Mouse (Mus musculus) adrenal gland, adult 2 months (tissue): ENCODE measurements around the gene Cntrl. TPM values are rescaled to one million over a fixed set of nuclear protein-coding genes. Genes with fewer than 3 reads are reported as not detected.

Experiments used
- DNase-seq: peaks from one replicate; pipeline ENCODE4 v3.0.0; 2021
- polyA plus RNA-seq: library from polyadenylated mRNA; depleted of rRNA; stranded (reverse); fragments of >200 nt; gene quantifications from 2 replicates; pipeline ENCODE4 v1.2.3, GENCODE M21; 2012
- total RNA-seq, 2 experiments: library from RNA; stranded (reverse); gene quantifications; 2 replicates each; pipeline ENCODE4 v1.2.3; 2021

Cntrl gene
- total and polyA plus RNA-seq, 3 experiments = 7.8 to 14.7 (median 11.6) TPM

DNA sequence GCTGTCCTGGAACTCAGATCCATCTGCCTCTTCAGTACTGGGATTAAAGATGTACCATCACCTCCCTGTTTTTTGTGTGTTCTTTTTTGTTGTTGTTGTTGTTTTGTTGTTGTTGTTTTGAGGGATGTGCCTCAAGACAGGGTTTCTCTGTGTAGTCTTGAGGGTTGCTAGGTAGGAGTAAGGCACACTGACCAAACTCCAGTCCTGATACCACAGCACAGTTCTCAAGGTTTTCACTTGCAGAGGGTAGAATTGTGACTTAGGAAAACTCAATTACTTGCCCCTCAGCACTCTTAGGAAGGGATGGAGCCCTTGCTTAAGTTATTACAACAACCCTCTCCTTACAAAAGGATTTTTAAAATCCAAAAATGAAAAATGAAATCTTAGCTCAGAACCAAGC, 22.2 kb downstream of the Cntrl start:
- DNase-seq = no peak

DNA sequence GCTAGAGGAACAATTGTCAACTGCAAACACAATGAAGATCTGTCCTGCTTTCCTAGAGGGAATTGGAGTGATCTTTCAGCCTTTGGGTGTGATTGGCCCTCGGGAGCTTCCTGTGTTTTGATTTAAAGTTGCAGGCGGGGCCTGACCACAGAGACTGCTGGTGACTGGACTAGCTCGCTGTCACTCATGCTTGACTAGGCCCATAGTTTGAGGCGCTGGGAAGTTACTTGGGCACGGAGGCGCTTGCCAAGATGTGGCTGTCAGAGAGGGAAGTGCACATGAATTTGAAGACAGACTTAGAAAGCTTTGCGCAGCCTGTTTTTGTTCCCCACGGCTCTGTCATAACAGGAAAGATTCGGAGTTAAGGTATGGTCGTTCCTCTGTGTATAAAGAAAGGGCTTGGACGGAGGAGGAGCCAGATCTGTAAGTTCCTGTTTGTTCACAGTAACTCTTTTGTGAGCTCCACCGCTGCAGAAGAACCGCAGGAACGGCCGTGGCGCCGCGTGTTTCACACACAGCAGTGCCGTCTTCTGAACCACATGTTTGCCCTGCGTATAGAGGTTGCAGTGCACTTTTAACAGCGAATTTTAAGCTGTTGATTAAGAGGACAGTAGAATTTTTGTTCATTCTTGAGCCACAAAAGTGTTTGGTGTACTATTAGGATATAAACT, 22.8 kb downstream of the Cntrl start:
- peak; percentile 97 for DNase-seq

DNA sequence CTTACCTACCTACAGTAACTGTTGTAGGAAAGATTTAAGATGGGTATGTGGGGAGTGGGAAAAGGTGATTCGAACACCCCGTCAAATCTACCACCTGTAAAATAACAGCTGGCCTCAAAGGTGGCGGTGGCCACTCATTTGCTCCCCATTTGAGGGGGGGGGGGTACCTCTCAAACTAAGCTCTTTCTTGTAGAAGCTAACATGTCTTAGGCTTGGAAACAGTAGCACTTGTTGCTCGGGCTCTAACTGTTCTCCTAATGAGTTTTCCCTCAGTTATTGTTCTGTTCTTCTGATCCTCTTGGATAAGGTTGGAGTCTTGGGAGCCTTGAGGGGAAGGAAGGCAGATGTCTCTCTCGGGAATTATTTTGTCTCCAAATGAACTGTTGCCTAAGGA, 23.4 kb downstream of the Cntrl start:
- DNase-seq = no peak

DNA sequence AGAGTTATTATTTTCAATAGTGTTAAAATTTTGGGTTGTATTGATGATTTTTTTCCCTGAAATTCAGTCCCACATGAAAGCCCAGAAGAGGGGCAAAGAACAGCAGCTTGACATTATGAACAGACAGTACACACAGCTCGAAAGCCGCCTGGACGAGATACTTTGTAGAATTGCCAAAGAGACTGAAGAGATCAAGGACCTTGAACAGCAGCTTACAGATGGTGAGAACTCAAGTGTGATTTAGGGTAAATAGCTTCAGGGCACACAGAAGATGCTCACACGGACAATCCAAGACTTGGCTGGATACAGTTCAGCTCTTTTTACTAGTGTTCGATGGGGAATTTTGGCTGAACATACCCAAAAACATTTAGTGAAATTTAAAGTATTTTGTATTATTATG, 24.6 kb downstream of the Cntrl start:
- DNase-seq = no peak

DNA sequence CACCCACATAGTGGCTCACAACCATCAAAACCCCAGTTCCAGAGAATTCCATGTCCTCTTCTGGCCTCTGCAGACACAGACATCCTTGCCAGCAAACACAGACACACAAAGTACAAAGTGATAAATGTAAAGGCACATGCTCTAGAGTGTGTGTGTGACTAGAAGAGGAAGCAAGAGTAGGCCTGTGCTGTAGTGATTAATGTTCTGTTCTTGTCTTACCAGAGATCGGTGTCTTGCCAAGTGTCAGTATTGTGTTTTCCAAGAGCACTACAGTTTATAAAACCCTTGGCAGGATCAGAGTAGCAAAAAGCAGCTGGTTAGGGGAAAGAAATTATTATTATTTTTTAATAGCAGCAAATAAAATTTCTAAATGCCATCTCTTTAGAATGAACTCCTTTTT, 29.3 kb downstream of the Cntrl start:
- no peak for DNase-seq

DNA sequence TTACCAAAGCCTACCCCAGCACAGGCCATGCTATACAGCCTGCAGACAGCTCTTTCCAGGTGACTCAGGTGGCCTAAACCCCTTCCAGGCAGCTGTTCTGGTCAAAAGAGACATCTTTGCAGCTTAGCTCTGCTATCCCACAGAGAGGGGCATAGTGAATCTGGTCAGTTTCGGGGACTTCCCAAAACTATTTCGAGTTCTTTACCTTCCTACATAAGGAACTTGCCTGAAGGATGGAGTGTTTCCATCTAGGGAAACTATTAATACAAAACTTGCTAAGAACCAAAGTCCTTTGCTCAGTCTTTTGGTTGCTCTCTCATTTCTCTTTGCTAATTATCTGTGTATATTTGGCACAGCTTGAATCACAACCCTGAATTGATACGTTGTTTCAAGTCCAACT, 32.4 kb downstream of the Cntrl start:
- no peak for DNase-seq

DNA sequence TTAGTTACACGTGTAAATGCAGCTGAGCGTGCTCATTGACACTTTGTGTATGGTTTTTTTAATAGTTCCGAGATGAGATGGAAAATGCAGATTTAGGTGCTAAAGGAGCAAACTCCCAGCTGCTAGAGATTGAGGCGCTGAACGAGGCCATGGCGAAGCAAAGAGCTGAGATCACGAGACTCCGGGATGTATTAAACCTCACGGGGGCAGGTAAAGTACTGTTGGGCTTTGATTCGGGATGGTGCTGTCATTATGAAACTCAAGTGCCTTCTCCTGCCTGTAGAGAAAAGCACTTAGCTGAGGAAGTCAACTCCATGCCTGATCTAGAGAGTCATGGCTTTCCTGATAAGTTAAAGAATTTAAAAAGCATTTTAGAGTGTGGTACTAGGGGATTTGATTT, 39.5 kb downstream of the Cntrl start:
- no peak for DNase-seq

DNA sequence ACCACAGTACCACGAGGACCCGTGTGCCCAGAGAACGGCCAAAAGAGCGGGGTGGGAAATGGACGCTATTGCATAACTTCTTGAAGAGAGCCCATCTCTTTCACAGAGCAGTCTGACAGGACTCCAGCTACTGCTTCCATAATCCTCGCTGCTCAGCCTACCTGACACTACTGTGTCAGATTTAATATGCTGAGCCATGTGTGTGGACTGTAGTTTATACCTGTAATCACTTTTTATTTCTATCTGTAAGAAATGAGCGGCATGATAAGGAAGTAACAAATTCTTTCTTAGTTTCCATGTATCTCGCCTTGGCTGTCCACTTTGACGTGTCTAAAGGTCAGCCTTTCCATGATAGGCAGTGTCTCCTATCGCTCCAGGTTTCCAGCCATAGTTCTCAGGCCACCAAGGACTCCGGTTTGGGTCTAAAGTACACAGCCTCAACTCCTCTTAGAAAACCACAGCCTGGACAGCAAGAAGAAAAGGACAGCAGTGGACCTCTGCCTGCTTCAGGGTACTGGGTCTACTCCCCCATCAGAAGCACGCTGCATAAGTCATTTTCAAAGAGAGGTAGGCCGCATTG, 42.1 kb downstream of the Cntrl start:
- no peak for DNase-seq

DNA sequence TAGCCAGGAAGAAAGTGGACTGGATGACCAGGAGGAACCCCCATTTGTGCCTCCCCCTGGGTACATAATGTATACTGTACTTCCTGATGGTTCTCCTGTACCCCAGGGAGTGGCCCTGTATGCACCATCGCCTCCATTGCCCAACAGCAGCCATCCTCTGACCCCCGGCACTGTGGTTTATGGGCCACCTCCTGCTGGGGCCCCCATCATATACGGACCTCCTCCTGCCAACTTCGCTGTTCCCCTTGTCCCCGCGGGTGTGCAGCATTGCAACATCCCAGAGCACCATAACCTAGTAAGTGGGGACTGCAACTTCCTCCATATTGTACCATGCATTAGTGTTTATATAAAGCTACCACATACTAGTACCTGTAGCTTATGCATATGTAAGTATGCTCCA, 43.9 kb downstream of the Cntrl start:
- DNase-seq = no peak

DNA sequence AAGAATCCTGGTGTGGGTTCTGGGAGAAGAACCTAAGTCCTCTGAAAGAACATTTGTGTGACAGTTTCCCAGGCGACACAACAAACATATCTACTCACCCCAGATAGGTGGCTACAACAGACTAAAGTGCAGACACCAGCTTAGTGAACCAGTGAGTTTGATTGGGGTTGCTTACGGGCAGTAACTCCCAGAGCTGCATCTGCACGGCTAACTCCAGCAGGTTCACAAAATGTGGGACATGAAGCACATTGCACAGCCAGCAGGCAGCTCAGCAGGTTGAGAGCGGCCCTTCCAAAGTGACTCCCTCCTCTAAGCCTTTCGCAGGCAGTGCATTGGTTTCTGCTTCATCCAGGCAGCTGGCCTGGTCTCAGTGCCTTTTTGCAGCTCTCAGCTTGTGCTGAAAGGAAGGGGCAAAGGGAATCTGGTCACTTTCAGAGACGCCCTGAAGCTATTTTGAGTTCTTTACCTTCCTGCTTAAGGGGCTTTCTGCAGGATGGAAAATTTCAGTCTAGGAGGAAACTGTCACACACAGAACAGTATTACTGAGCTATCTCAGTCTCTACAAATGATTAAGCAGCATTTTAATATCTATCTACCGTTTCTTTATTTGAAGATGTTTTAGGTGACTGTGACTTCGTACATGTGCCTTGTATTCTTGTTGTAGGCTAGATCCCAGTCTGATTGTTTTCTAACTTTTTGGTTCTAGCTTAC, 44.7 kb downstream of the Cntrl start:
- DNase-seq = no peak

DNA sequence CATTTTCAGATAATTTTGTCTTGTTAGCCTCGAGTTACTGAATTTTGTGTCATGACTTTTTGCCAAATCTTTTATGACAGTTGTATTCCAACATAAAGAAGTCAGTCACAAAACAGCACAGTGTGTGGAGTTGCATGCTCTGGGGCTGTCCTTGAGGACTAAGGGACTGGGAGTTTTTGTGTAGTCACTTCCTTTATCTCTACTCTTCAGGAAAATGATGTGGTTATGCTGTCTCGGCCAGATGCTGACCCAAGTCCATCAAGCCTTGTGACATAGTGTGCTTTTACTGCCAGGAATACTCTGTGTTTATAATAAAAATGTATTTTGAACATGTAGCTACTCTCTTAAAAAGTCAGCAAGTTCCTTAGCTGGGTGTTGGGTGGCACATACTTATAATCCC, 47.7 kb downstream of the Cntrl start:
- no peak for DNase-seq

DNA sequence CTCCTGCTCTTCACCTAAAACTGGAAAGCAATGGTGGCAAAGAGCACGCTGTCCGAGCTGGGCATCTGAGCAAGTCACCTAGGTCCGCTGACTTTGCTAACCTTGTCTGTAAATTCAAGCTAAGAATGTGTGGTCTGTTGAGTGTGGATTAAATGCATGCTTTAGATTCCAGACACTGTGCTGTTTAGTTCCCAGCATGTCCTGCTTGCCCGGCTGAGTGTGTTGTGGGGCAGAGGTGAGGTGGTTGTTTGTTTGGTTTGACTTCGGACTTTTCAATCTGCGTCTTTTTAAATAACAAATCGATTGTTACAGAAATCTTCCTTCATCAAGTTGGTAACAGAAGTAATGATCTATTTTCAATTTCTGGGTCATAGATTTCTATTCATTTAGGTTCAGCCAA, 48.5 kb downstream of the Cntrl start:
- DNase-seq = no peak

DNA sequence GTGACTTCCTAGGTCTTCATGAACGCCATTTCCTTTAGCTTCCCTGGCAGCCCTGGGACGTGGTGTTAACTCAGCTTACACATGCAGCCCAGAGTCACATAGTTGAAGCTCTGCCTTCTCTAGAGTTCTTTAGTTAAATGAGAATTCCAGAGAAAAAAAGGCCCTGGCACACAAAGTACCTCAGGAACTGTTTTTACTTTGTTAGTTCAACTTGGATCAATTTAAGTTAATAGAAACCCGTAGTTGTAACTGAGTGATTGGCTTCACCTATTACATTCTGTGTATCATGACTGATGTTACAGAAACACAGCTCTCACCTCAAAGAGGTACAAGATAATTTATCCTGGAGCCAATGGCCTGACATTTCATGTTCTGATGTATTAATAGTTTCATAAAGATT, 49.1 kb downstream of the Cntrl start:
- DNase-seq = no peak

DNA sequence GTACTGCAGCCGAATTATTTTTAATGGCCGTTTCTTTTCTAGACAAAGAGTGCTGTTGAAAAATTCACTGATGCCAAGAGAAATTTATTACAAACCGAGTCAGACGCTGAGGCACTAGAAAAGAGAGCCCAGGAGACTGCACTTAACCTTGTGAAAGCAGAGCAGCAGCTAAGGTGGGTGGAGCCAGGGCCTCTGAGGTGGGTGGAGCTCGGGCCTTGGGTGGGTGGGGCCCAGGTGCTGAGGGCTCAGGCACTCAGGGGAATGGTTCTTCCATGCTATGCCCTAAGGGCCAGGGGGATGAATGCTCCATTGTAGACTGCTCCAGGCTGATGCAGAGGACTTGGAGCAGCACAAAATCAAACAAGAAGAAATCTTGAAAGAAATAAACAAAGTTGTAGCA, 50.9 kb downstream of the Cntrl start:
- peak; percentile 84 for DNase-seq

DNA sequence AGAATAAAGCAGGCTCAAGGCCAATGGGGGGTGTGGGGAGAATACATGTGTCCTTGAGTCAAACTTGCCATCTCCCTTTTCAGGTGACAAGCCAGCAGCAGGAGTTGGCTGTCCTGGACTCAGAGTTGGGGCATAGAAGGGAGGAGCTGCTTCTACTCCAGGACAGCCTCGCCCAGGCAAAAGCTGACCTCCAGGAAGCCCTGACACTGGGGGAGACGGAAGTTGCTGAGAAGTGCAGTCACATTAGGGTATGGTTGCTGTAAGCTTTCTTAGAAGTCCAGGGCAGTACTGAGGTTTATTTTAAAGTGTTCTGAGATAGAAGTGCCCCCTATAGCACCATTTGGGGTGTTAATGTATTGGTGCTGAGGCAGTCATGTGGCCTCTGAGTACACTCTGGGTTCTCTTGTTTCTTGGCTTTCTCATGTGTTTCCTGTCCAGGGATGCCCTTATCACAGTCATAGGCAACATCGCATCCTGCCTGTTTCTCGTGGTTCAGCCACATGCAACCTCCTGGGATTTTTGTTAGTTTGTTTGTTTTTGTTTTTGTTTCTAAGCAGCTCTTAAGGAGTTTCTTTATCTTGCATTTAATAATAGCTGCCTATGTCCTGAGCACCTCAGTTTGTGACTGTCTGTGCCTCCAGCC, 52.7 kb downstream of the Cntrl start:
- no peak for DNase-seq

DNA sequence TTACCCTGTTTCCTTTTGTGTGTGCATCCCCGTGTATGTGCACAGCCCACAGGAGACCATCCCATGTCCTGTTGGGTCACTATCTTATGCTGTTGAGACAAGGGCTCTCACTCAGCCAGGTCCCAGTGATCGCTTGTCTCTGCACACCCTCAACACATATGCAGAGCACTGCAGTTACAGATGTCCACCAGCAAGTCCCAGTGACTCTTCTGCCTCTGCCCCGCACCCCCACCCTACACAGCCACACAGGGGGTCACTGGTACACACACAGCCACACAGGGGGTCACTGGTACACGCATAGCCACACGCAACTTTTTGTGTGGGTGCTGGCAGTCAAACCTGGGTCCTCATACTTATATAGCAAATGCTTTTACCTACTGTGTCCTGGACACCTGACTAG, 54.1 kb downstream of the Cntrl start:
- DNase-seq = no peak

DNA sequence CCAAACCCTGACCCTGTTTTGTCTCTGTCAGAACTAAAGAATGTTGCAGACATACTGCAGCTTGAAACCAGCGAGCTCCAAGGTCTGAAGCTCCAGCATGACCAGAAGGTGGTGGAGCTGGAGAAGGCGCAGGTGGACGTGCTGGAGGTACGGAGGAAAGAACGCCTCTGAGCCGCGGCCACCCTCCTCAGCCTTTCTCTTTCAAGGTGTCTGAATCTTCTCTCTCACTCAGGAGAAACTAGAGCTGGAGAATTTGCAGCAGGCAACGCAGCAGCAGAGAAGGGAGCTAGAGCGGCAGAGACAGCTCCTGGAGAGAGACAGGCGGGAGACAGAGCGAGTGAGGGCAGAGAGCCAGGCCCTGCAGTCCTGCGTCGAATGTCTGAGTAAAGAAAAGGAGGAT, 56.1 kb downstream of the Cntrl start:
- peak; percentile 30 for DNase-seq

DNA sequence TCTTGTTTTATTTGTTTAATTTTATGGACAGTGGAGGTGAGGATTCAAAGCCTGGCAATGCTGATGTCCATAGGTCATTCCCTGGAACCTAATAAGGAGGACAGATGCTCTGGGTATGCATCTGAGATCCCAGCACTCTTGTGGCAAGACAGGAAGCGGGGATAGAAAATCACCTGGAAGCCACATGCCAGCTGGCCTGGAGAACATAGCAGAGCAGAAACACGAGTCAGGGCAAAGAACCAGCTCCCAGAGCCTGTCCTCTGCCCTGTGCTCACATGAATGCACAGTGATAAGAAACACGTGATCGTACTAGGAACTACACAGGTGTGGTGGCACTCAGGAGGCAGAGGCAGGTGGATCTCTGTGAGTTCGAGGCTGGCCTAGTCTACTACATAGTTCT, 57.5 kb downstream of the Cntrl start:
- no peak for DNase-seq

DNA sequence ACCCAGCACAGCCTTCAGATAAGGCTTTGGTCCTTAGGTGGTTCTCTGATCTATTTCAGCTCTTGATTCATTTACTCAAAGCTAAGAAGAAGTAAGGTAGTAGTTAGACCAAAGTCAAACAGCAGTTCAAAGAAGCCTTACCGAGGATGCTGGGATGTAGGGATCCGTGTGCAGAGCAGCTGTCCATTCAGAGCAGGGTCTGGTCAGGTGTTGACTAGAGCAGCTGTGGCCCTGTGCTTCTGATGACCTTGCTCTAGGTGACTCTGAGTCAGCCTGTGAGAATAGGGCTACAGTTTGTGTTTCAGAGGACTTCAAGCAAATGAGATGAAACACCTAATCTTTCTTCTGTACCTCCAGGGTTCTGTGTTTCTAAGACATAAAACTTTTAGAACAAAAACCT, 60.2 kb downstream of the Cntrl start:
- no peak for DNase-seq

DNA sequence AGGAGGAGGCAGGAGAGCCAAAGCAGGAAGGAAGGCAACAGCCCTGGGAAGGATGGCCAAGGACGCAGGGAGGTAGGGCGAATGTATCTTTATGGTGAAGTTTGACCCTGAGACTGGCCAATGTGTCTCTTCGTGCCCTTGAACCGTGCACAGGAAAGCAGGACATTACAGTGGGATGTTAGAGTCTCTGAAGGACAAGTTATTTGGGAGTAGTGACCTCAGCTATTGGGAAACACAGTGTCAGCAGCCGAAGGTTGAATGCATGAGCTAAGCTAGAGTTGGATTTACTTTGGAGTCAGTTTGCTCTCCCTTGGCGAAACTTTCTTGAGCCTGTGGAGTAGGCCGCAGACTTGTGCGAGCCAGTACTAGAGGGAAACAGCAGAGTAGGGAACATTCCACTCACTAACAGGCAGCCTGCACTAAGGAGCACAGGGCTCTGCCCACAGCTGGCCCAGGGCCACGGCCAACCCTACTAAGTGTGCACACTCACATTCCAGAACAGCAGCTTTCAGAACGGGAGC, 62.1 kb downstream of the Cntrl start:
- DNase-seq = peak; percentile 84

DNA sequence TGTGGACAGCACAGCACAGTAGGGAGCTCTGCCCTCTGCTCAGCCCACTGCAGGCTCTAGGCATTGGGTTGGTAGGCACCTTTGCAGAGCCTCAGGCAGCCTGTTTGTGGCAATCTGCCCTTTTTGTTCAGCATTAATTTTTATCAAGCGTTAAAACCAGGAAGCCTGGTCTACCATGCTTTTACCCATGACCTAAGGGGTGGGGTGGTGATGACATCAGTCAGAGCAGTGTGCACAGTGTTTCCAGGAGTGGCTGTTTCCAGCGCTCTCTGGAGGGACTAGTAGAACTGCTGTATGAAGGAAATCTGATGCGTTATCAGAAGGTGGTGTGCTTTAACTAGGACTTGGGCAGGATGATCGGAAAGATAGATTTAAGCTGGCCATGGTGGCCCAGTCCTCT, 63.0 kb downstream of the Cntrl start:
- DNase-seq = no peak

DNA sequence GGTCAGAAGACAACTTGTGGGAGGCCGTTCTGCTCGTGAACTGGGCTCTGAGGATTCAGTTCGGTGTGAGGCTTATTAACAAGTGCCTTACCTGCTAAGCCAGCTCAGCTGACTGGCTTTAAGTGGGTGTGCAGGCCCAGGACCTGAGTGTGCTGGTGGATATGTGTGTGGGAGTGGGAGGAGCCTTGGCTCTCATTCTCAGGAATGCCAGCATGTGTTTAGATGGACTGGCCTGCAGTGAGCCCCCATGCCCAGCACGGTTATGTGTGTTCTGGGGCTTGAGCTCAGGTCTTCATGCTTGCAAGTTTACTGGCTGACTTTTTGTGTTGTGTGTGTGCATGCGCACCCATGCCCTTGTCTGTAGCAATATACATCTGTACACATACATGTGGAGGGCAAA, 64.4 kb downstream of the Cntrl start:
- DNase-seq = no peak

DNA sequence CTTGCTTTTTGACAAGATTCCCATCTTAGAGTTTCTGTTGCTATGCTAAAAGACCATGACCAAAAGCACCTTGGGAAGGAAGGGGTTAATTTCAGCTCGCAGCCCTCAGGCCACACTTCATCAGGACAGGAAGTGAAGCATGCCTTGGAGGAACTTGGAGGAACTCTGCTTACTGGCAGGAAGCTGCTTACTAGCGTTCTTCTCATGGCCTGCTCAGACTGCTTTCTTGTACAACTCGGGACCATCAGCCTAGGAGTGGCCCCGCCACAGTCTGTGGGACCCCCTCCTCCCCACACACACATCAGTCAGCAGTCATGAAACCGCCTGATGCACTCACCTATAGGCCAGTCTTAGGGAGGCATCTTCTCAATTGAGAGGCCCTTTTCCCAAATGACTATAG, 64.8 kb downstream of the Cntrl start:
- no peak for DNase-seq
